Mouse (Mus musculus) cerebellum, adult 2 months (tissue): ENCODE measurements around the gene Zfp385a. TPM values are rescaled to one million over a fixed set of nuclear protein-coding genes. Genes with fewer than 3 reads are reported as not detected.

Experiments used
- DNase-seq, 2 experiments: peaks; one replicate each; pipeline ENCODE4 v3.0.0; 2021
- H3K27ac ChIP-seq: fragments of 200-500 bp; 2 replicates; pipeline ENCODE4 v1.5.1; 2012; ENCODE audit warnings: low read length, control low read depth, inconsistent platforms; ENCODE audit not compliant: insufficient read depth
- H3K27me3 ChIP-seq: fragments of 200-500 bp; 2 replicates; pipeline ENCODE4 v1.6.1; 2012; ENCODE audit warnings: inconsistent platforms, mild to moderate bottlenecking, low read length, moderate library complexity; ENCODE audit not compliant: control insufficient read depth, insufficient read depth
- H3K4me1 ChIP-seq: fragments of 200-500 bp; 2 replicates; pipeline ENCODE4 v1.6.1; 2011; ENCODE audit warnings: low read length; ENCODE audit not compliant: control insufficient read depth, insufficient read depth
- H3K4me3 ChIP-seq: fragments of 200-500 bp; replicated peaks from 2 replicates; pipeline ENCODE3; 2011; ENCODE audit warnings: mild to moderate bottlenecking, low read depth, low read length, control low read depth; ENCODE audit not compliant: insufficient read depth
- CTCF ChIP-seq: fragments of 200-500 bp; IDR thresholded peaks from 2 replicates; pipeline ENCODE4 v1.5.1; 2011; ENCODE audit warnings: low read depth, mild to moderate bottlenecking, control low read depth, low read length, moderate library complexity, borderline replicate concordance; ENCODE audit not compliant: insufficient read depth
- POLR2A ChIP-seq: fragments of 200-500 bp; IDR thresholded peaks from 2 replicates; pipeline ENCODE4 v1.6.1; 2011; ENCODE audit warnings: low read length, control low read depth, borderline replicate concordance; ENCODE audit not compliant: insufficient read depth
- WGBS: fragments of 180-500 bp; shearing (Covaris S2); methylation state at CpG from one replicate; pipeline ENCODE4 v1.1.7; 2018; 5-methylcytosine and 5-hydroxymethylcytosine counted together
- polyA plus RNA-seq: library from polyadenylated mRNA; depleted of rRNA; stranded (reverse); fragments of >200 nt; gene quantifications from 2 replicates; pipeline ENCODE4 v1.2.3, GENCODE M21; 2012

The Zfp385a gene
- polyA plus RNA-seq, 1 experiment: 91.4 TPM

DNA sequence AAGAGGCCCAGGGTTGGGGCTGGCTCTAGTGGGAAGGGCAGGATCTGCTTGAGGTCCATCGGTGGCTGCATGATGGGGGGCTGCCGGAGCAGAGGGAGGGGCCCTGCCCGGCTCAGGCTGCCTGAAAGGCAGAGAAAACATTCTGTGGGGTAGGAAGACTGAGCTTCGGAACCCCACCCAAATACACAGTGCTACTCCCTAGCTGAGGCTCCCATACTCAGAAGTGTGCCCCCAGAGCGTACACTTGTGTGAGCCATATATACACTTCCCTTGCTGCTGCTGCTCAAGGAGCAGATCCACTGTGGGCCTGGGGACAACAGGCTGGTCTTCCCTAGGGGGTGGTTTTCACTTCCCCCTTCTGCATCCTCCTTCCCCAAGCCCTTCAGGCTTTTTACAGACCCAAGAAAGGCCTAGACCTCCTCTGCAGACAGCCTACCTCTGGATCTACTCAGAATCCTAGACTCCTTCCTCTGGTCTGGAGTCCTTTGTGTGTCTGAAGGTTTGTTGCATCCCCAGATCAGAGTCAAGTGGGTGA lies 6.7 kb downstream of the Zfp385a start:
- no peak for DNase-seq
- no peak for TF ChIP-seq POLR2A
- Histone ChIP-seq H3K27me3 (no peaks in the 10 kb centered on the region), H3K27ac (no peak overlapping the region), H3K4me1 (no peaks in the 10 kb centered on the region), H3K4me3 (no peak overlapping the region)
- 64% methylated on average over 5 of the region's 5 CpGs for WGBS

DNA sequence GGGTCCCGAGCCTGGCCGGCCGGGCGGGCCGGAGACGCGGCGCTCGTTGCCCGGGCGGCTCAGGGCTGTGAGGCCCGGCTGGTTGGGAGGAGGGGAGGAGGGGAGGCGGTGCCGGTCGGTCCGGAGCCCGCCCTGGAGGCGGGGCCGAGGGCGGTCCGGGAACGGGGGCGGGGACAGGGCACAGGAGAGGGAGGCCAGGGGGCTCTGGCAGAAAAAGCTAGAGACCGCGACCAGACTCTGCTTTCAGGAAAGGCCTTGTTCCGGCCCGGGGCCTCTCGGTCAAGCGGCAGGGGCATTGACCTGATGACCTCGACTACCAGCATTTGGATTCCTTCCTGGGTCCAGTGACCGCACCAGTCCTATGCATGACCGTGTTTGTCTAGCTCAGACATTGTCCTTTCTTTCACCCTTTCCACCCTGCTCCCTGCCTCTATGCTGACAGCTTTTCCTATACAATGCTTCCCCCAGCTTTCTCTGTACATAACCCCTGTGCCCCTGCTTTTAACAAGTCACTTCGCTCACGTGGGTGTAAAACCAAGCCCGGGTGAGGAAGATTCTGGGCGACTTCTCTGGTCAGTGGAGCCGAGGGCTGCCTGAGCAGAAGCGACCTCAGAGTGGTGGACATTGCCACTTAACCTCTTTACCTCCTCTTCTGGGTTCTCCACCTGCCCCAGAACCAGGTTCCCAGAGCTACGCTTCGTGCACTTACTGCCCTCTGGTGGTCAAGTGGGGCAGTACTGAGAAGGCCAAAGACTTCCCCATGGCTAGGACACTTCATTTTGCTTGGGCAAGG lies 16.2 kb downstream of the Zfp385a start:
- DNase-seq: peak; percentile 87 to 89
- peaks cover 16% of the 10 kb centered on the region for H3K4me1 ChIP-seq
- 1% methylated on average over 26 of the region's 40 CpGs for WGBS
- peak overlapping the region; percentile 88 for H3K4me3 ChIP-seq
- TF ChIP-seq CTCF (peak; percentile 94), POLR2A (peak; percentile 41; the same call in 1 of the 2 replicates)
- no peaks in the 10 kb centered on the region for H3K27me3 ChIP-seq
- H3K27ac ChIP-seq: no peak overlapping the region

DNA sequence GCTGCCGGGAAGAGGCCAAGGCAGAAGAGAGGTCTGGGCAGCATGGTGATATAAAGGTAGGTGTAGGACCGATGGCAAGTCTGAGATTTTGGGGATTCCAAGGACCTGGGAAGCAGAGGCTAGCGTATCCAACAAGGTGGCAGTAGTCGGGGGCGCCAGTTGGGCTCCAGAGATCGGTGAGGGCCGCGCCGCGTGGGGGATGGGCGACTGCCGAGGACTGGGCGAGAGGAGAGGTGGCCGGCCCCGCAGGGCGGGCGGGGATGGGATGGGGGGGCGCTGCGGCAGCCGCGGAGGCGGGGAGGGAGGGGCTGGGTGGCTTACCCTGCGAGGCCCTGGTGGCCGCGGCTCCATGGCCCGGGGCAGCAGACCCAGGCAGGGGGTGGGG lies 16.8 kb downstream of the Zfp385a start:
- H3K27ac ChIP-seq: no peak overlapping the region
- no peak for DNase-seq

GRCm38 (mm10) chr15:103322396-103322795 lies 17.5 kb downstream of the Zfp385a start:
- WGBS: 34% methylated on average over 4 of the region's 4 CpGs

More for the DNA sequence above, 16.8 kb downstream of the Zfp385a start:
- no peaks in the 10 kb centered on the region for H3K27me3 ChIP-seq
- H3K4me1 ChIP-seq: peaks cover 19% of the 10 kb centered on the region
- WGBS: under 1% methylated on average over 18 of the region's 26 CpGs
- no peak for TF ChIP-seq CTCF
- TF ChIP-seq POLR2A: no peak
- peak overlapping the region; percentile 88 for H3K4me3 ChIP-seq

DNA sequence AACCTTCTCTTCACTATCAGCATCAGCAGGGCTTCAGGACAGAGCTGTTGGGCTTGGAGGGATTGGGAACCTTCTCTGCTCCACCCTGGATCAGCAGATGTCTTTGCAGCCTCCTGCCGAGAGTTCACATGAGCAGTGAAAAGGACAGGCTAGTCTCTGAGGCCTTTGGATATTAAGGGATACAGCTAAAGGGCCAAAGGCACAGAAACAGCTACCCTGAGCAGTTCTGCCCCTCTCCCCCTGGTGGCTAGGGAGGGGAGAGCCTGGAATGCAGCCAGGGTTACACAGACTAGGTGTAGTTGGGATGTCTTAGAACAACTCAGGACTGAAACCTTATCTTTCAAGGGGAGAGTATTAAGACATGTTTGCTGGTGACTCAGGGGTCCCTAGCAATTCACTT lies 18.8 kb downstream of the Zfp385a start:
- DNase-seq: peak; percentile 60 to 69
- no peak overlapping the region; the same call in 1 of the 2 replicates for H3K27ac ChIP-seq
- no peak overlapping the region for H3K4me3 ChIP-seq
- no peaks in the 10 kb centered on the region for H3K27me3 ChIP-seq
- TF ChIP-seq POLR2A (no peak), CTCF (peak; percentile 24; the same call in 1 of the 2 replicates)
- H3K4me1 ChIP-seq: peaks cover 22% of the 10 kb centered on the region
- WGBS: 15% methylated on average over 1 of the region's 1 CpGs

More at GRCm38 (mm10) chr15:103322396-103322795, 17.5 kb downstream of the Zfp385a start:
- Histone ChIP-seq H3K27ac (no peak overlapping the region), H3K27me3 (no peaks in the 10 kb centered on the region), H3K4me1 (peaks cover 22% of the 10 kb centered on the region), H3K4me3 (peak overlapping the region; percentile 88)
- peak in 1 of 2 experiments; percentile 42 for DNase-seq
- TF ChIP-seq POLR2A: no peak
- no peak for TF ChIP-seq CTCF

DNA sequence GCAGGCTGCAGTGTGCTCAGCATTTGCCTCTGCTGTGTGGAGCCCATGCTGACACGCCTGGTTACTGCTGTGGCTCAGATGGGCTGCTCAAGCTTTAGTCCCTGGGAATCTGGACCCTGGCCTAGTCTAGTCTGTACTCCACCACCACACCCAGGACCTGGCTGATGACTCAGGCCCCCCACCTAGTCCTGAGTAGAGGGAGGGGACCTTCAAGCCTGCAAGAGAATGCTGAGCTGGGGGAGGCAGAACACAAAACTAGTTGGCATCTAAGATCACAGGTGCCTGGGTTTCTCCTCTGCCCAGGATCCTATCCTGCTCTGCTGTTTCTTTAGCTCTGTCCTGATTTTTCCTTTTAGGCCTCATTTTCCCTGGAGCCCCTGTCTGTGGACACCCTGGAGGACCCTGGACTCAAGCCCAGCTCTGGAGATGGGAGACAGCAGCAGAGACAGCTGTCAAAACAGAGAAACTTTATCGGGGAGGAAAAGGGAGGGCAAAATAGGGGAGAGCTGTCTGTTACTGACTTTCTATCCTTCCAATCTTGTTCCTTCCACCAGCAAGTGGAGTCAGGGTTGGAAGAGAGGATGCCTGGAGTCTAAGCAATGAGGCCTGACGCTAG lies 21.6 kb downstream of the Zfp385a start:
- peaks cover 28% of the 10 kb centered on the region for H3K4me1 ChIP-seq
- no peak for TF ChIP-seq POLR2A
- no peak for TF ChIP-seq CTCF
- 40% methylated on average over 3 of the region's 3 CpGs for WGBS
- H3K4me3 ChIP-seq: no peak overlapping the region
- peak in 1 of 2 experiments; percentile 31 for DNase-seq
- no peaks in the 10 kb centered on the region for H3K27me3 ChIP-seq
- no peak overlapping the region for H3K27ac ChIP-seq

GRCm38 (mm10) chr15:103317731-103318130 lies 22.2 kb downstream of the Zfp385a start:
- TF ChIP-seq POLR2A: no peak
- no peak for TF ChIP-seq CTCF
- no peak overlapping the region for H3K4me3 ChIP-seq
- no peak overlapping the region for H3K27ac ChIP-seq
- 34% methylated on average over 8 of the region's 8 CpGs for WGBS
- DNase-seq: peak in 1 of 2 experiments; percentile 22
- no peaks in the 10 kb centered on the region for H3K27me3 ChIP-seq
- peaks cover 30% of the 10 kb centered on the region for H3K4me1 ChIP-seq

GRCm38 (mm10) chr15:103317120-103317519 lies 22.8 kb downstream of the Zfp385a start:
- H3K4me3 ChIP-seq: no peak overlapping the region
- TF ChIP-seq CTCF (no peak), POLR2A (no peak)
- no peaks in the 10 kb centered on the region for H3K27me3 ChIP-seq
- H3K4me1 ChIP-seq: peaks cover 24% of the 10 kb centered on the region
- no peak overlapping the region for H3K27ac ChIP-seq
- no peak for DNase-seq
